Mouse (Mus musculus): ENCODE data around the gene Hist1h2aa. TPM values are rescaled to one million over a fixed set of nuclear protein-coding genes. Genes with fewer than 3 reads are reported as not detected.
A peak's percentile ranks its signal among the peaks of the same experiment; 100 is the strongest.

Hist1h2aa gene
- not detected for total RNA-seq (2021)

DNA sequence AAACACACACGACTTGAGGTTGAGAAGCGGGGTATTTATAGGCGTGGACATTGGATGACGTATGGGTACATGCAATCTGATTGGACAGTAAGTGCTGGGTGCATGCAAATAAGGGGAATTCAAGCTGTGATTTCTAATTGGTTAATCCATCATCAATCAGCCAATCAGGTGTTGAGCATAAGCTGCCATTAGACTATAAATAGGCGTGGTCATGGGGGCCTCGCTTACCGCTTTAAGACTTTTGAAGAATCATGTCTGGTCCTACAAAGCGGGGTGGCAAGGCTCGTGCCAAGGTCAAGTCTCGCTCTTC, at the start of gene Hist1h2aa:
Gene Hist1h2aa (plus strand): TSS at position 252 of the 310 bp plus-strand sequence.
- DNase-seq, result no peak
- intact Hi-C loops (cut with DNase I), result no loop called here

DNA sequence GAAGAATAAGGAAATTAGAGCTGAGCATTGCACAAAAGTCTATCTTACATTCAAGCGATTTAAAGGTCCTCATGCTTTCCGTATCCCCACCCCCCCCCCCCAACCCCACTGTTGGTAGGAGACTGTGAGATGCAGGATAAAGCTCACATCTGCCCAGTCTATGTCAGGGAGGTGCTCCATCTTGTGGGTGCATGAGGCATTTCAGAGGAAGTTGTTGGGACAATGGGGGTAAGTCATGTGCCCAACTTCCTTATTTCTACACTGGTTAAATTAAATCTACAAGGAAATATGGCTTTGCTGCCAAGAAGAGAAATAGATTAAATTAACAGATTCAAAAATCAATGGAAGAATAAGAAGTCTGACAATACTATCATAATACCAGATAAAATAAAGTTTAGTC, 48.7 kb upstream of the Hist1h2aa start:
- intact Hi-C loops (cut with DNase I), result loop anchor here (1.0 kb wide), 2 partner anchors 51 to 93 kb away; no protein-coding TSS in a partner anchor

DNA sequence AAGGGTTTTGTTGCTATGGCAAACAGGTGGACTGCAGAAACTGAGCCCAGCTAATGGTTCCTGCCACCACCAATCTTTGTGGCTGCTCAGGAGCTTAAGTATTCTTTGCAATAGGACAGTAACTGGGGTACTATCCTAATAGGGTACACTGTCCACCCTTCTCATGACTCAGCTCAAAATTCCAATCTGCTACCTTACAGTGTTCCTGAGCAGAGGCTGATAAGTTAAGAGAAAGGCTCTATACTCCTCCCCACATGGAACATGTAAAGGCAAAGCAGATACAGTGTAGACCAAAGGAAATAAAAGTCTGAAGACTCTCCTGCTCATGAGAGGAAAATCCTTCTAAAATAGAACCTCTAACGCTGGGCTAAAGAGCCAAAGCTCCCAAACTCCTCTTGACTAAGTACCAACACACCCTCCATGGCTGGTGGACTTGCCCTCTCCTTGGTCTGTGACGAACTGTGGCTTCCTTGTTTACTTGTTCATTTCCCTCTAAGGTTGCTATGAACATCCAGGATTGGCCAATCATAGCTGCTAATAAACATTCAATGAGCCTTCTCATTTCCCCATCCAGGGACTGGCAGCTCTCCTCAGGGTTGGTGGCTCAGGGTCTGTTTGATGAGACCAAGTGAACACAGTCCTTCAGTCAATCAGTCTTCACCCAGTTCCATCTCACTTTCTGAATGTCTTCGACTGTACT, 47.1 kb upstream of the Hist1h2aa start:
- DNase-seq, result no peak
- intact Hi-C loops (cut with DNase I), result no loop called here

More for the DNA sequence above, 48.7 kb upstream of the Hist1h2aa start:
- DNase-seq, result peak; percentile 27 to 48

DNA sequence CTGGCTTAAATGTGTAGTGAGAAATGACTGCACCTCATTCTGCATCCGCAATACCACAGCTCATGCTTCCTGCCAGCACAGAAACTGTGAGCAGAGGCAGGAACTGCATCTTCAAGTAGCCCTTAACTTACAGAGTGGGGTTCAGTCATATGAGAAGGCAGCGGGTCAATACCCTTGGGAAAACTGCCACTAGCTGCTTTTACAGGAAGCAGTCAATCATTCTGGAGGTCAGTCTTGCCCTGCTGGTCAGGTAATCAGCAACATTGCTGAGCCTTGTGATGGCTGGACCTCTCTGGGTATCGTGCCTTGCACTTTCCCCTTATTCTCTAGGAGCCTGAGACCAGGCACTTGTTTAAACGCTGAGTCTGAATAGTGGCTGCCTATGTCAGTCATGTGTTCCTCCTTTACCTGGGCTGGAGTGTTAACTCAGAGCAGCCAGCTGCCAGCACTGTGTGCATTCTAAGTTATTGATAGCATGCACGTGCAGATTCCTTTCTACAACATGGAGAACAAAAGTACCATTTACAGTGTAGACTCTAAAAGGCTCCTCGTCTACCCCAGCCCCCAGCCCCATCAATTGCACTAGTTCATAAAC, 45.2 kb upstream of the Hist1h2aa start:
- no peak for DNase-seq

DNA sequence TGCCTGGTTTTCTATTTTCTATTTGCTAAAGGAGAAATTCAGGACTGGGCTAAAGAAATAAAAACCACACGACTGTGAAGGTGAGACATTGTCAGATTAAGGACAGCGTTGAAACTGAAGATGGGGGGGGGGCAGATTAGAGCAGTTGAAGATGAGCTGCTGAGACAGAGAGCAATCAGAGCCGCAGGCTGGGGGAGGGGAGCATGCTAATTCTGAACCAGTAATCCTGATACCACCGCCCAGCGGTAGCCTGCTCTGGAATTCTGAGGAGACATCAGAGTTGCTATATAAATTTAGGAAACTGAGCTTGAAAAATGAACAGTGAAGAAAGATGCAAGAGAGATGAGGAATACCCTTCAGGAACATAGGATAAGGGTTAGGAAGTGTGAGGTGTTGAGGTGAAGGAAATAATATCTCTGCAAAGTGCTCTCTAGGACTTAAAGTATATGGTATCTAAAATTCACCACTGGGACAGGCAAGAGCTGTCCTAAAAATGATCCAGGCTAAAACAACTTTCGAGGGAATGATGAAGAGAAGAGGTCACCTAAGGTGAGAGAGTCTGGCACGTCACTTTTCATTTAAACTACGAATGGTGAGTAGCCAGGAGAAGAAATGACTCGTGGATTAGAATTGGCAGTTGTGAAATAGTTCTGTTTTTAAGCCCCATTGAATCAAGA, 41.5 kb upstream of the Hist1h2aa start:
- intact Hi-C loops (cut with DNase I), result no loop called here
- DNase-seq, result no peak

More for the DNA sequence above, 45.2 kb upstream of the Hist1h2aa start:
- intact Hi-C loops (cut with DNase I), result no loop called here

DNA sequence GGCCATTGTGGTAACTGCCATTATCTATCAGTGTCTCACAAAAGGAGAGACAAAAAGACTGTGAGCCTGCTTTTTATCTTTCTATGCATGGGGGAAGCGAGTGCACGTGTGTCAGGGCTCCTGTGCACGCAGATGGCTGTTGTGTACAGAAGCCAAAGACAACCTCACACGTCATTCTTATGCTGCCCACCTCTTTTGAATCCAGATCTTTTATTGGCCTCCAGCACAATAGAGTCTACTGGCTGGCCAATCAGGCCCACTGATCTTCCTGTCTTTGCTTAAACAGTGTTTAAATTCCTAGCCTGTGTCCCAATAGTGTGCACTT, 41.0 kb upstream of the Hist1h2aa start:
- no peak for DNase-seq

DNA sequence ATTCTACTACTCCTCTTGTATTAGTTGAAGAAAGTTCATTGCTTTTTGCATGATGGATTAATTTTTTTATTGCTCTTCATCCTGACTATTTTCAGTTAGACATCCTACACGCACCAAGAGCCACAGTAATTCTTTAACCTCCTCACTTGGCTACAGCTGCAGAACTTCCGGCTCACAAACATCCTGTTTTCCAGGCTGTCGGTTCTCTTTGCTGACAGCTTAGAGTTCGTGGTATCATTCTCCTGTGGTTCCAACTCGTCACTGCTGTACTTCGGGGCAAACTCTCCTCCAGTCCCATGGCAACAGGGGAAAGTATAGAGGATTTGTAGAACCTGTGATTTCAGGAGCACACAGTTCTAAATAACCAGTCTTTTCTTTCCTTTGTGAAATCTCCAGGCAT, 36.0 kb upstream of the Hist1h2aa start:
- intact Hi-C loops (cut with DNase I), result no loop called here
- DNase-seq, result peak; percentile 7 to 16

More for the DNA sequence above, 41.0 kb upstream of the Hist1h2aa start:
- intact Hi-C loops (cut with DNase I), result no loop called here

DNA sequence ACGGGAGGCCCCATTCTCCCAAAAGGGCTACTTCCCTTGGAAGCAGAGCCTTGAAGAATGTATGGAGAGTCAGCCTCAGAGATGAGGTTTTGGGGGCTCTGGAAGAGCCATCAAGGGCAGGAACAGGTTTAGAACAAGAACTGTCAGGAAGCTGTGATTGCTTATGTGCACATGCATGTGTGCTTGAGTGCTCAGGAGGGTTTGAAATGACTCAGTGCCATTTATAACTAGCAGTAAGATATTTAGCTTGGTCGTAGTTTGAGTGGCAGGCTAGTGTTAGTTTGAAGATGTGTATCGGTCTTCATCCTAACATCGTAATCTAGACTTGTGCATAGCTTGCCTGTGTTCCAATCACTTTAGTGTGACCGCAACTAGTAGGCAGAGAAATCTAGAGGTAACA, 27.4 kb upstream of the Hist1h2aa start:
- no peak for DNase-seq
- intact Hi-C loops (cut with DNase I), result no loop called here

DNA sequence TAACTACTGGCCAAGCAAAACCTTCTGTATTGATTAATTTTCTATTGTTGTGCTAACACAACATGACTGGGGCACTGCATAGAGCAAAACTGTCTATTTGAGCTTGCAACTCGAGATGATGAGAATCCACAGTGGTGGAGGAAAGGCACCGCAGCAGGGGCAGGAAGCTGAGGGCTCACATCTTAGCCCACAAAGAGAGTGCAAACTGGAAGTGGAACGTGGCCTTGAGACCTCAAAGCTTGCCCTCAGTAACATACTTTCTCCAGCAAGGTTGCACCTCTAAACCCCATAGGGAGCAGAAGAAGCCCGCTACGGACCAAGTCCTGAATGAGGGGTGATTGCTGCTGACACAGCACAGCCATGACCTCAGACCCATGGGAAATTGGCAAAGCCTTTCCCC, 24.1 kb upstream of the Hist1h2aa start:
- DNase-seq, result no peak
- intact Hi-C loops (cut with DNase I), result no loop called here

DNA sequence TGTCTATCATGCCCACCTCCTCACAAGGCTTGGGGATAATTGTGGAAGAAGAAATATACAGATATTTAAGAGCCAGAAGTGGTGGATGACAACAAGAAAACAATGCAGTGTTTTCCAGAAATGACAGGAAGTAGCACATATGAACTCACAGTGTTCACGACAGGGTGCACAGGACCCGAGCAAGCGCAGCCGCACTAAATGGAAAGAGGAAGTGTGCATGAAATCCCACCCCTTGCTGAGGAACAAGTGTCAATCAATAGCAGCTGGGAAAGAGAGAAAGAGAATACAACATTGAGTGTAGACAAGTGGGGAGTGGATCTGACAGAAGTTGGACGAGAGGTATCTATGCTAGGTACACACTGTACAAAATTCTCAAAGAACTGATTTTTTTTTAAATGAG, 22.9 kb upstream of the Hist1h2aa start:
- intact Hi-C loops (cut with DNase I), result no loop called here
- no peak for DNase-seq

DNA sequence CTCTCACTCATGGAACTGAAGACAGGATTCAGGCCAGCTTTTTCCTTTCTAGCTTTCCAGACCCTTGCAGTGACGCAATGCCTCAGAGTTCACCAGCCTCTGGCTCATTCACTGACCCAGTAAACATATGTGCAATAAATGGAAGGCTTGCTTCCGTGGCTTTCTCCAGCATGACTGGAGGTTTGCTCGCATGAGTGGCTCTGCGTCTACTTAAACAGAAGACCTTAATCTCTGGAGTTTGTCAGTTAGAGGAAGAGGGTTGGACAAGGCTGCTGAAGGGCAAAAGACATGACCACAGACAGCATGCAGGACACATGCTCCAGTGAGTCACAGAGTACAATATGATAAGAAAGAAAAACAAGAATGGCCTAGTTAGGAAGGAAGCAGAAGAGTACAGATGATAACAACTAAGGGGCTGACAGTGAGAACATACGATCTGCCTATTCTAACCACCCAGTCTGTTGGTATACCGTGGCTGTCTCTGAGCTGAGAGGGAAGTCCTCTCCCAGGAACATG, 20.4 kb upstream of the Hist1h2aa start:
- peak; percentile 11 to 30 for DNase-seq
- intact Hi-C loops (cut with DNase I), result no loop called here

DNA sequence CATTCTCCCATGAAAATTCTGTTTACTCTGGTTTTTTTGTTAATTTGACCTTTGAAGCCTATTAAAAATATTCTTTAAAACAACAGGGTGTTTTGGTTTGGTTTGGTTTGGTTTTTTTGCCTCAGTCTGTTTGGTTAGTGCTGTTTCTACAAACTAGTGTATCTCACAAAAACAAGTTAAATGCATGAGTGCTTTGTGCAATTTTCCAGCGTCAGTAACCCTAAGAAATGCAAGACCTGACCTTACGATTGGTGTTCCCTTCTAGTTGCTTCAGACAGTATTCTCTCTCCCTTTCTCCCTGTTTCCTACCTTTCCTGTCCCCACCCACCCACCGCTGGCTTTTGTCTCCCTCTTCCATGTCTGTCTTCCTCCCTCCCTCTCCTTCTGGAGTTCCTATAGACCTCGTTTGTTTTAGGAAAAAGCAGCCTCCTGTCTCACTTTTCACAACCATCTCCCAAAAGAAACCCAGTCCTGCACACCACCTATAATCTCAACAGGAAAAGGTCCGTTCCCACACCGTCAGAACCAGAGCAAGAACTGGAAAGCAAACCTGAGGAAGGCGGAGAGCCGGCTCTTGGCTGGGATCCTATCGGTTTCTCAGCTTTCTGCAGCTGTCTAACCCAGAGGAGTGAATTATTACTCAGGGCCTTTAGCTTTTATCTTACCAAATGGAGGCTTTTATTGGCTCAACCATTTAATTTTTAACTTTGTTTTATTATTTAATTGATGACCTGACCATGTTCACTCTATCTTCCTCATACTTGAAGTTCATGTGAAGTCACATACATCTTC, 19.7 kb upstream of the Hist1h2aa start, which contains the start of gene Slc17a4:
Gene Slc17a4 (minus strand): TSS at position 634 of the 792 bp plus-strand sequence.
- DNase-seq, result peak; percentile 22 to 32
- intact Hi-C loops (cut with DNase I), result no loop called here

DNA sequence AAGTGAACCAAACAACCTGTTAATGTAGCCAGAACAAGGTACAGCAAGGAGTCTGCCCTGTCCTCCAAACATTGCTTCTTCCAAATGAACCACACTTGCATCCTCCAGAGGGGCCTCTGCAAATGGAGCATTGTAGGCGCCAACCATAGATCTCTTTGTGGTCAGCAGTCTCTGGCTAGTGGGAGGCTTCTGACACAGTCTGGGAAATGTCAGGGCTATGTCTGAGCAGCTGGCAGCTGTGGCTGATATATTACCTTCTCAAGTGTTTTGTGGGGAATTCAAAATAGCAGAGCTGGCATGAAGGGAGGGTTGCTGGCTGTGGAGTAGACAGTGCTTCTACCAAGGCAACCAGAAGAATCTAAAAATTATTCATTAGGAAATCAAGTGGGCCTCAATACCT, 18.1 kb upstream of the Hist1h2aa start:
- peak in 1 of 2 experiments; percentile 12 for DNase-seq

DNA sequence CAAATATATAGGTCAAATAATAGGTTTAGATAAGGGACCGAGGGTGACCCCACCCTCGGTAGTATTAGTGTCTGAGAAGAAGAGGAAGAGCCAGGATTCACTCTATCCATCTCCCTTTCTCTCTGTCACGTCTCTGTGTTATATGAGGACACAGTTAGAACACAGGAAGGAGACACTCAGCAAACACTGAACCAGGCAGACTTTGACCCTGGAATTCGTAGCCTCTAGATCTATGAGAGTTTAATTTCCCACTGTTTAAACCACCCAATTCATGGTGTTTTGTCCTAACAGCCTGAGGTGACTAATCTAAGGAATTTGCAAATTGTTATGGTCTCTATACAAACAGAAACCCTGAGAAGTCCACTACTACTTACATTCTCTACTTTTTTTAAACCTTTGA, 16.6 kb upstream of the Hist1h2aa start:
- intact Hi-C loops (cut with DNase I), result no loop called here
- DNase-seq, result no peak

More for the DNA sequence above, 18.1 kb upstream of the Hist1h2aa start:
- intact Hi-C loops (cut with DNase I), result no loop called here

DNA sequence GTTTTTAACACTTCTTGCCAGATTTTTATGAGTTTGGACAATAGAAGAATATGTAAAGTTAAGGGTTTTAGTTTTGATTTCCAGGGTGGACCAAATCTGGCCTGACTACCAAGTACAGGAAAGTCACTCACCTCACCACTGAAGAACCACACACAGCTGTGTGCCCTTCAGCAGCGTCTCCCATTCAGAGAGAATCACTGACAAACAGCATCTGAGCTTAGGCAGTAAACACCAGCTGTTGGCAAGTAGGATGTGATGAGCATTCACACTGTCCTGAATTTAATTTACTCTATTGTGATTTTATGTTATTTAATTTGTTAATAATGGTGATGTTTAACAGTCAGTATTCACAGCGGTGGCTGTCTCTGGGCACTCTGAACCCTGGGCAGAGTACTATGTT, 8.5 kb upstream of the Hist1h2aa start:
- intact Hi-C loops (cut with DNase I), result no loop called here
- no peak for DNase-seq

DNA sequence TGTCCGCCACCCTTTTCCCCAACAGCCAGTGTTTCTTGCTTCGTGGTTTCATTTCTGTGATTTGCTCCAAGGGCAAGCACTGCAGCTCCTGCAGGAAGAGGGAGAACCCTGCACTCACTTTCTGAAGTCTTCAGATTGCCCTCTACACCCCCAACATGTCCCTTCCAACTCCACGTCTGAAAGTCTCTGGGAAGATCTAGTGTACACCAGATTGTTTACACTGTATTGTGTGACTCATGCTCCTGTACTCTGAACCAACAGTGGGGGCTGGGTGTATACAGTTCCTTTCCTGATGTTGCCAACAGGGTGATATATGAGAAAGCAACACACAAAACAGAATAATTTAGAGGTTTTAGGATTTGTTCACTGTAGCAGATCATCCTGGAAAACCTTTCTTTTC, 5.6 kb upstream of the Hist1h2aa start:
- intact Hi-C loops (cut with DNase I), result no loop called here
- DNase-seq, result no peak

DNA sequence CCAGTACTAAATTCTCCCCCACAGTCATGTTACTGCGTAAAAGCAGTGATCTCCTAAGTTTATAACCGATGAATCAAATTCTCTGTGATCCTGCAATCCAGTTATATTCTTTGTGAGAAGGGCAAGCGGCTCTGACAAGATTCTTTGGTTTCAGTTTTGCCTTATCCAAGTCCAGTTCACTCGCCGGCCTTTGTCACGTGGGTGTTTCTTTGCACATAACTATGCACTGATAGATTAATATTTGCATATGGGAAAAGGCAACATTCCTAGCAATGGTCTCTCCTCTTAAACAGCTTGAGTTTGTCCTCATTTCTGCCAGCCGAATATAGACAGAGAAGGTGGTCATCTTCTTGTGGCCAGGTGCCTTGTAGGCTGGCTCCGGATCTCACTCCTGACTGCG, 3.8 kb upstream of the Hist1h2aa start:
- intact Hi-C loops (cut with DNase I), result no loop called here
- no peak for DNase-seq

DNA sequence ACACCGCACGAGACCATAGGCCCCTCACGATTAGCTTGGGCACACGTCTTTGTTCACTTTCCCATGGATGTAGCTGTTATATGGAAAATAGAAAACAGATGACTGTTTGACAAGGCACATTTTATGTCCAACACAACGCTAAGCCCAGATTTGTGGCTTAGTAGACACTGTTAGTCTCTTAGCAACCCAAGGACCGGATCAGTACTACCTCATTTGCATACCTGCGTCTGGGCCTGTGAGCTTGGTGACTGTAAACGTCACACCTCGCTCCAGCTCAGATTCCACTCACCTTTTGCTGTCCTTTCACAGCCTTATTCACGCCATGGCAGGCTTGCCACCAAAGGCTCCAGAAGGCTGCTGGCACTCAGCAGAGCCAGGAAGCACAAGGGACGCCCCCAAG, 3.4 kb upstream of the Hist1h2aa start:
- no peak for DNase-seq
- intact Hi-C loops (cut with DNase I), result no loop called here

DNA sequence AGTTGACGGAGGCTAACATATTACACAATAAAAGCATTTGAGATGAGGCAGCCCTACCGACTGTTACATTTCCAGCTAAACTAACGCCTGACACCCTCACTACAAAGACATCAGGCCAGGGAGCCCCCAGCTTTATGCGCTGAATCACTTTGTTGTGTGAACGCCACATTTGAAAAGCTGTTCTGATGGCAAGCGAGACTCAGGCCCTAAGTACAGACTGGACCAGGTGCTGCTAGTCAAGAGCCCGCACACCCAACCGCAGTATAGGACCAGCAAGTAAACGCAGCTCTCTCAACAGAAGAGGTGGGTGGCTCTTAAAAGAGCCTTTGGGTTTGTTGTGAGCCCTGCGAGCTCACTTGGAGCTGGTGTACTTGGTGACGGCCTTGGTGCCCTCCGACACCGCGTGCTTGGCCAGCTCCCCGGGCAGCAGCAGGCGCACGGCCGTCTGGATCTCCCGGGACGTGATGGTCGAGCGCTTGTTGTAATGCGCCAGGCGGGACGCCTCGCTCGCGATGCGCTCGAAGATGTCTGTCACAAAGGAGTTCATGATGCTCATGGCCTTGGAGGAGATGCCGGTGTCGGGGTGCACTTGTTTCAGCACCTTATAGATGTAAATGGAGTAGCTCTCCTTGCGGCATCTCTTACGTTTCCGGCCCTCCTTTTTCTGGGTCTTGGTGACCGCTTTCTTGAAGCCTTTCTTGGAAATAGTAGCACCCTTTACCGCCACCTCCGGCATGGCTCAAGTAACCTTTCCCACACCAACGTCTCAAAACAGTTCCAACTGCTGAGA, 646 bp upstream of the Hist1h2aa start, which contains the start of gene Hist1h2ba:
Gene Hist1h2ba (minus strand): TSS at position 736 of the 790 bp plus-strand sequence.
- no peak for DNase-seq
- intact Hi-C loops (cut with DNase I), result no loop called here

DNA sequence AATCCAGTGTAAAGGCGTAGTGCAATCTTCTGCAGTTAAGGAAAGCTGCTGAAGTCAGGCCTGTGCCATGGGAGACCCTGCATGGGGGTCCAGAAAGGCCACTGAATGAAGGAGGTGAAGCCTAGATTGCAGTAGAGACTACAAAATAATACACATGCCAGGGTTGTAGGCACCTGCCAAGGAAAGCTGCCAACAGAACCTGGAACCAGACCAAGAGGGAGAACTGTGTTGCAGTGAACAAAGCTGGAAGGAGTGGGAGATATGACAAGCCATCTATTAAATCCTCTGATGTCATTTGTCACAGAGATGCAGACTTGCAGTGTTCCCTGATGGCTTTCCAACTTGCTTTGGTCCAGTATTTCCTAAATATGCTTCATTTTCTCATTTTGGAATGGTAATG, 4.4 kb downstream of the Hist1h2aa start:
- intact Hi-C loops (cut with DNase I), result no loop called here
- peak in 1 of 2 experiments; percentile 28 for DNase-seq
